In the genomic region with DNA sequence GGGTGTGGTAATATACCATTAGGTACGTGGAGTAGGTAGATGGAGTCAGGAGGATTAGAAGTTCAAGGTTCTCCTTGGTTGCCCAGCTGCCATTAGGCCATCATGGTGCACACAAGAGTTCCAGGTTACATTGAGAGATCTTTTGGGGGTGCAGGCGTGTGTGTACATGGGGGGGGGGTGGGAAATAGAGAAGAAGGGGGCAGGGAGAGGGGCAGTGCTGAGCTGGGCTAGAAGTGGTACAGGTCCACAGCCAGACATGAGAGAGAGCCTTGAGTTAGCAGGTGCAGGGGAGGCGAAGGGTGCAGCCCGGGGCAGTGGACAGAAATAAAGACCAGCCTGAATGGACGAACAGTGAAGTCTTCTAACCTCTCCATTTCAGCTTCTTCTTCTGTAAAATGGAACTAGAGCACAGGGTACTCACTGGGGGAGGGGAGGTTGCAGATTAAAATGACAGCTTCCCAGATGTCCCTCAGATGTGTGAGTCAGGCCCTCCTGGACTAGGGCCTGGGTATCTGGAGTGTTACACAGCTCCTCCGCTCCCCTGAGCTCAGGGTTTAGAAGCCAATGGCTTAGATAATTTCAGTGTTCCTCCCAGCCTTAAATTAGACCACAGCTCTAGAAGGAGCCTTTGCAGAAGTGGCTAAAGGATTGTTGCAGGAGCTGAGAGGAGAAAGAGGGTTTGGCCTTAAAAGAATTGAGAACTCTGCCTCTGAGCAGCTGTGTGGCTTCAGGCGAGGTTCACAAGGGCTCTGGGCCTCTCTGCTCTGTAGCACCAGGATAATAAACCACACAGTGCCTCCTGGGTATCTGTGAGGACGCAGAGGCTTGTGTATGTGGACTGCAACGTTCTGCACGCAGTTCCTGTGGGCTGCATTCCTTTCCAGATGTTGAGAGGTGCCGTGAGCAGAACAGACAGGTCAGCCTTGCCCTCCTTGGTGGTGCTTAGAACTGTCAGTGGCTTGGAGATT, we compare ENCODE assay signal across 9 mouse cellular contexts. TPM values are rescaled to one million over a fixed set of nuclear protein-coding genes. Genes with fewer than 3 reads are reported as not detected.
DNase-seq lines count a peak whose midpoint lies in the region; ATAC-seq and TF ChIP-seq lines count a peak whose summit lies in the region.
"Had no signal": no experiment of that assay in that cellular context is flagged by ENCODE, and none has a peak within 500 bp of the region (broad histone marks: within the 10 kb centered on the region; RNA-seq: fewer than 3 reads in every experiment).

No protein-coding gene starts in this region.

- no peak for ATAC-seq in midbrain, embryonic 12.5 days (ENCODE audit: low FRiP score, low read depth)
- ATAC-seq in midbrain, embryonic 16.5 days: no peak
- ATAC-seq in limb, embryonic 11.5 days (ENCODE audit: insufficient number of reproducible peaks, low FRiP score, low TSS enrichment, low read depth): no peak

- H3K9me3 ChIP-seq in midbrain, embryonic 12.5 days: no peaks in the 10 kb centered on the region
- H3K9me3 ChIP-seq in midbrain, embryonic 16.5 days (replicated peaks; ENCODE audit: control insufficient read depth, low read length, poor library complexity, severe bottlenecking): no peaks in the 10 kb centered on the region
- no peaks in the 10 kb centered on the region for H3K9me3 ChIP-seq in limb, embryonic 11.5 days (ENCODE audit: control insufficient read depth, low read length)
- H3K9me3 ChIP-seq: hindbrain, embryonic 15.5 days had no signal

- H3K9ac ChIP-seq in midbrain, embryonic 12.5 days (replicated peaks): no peak overlapping the region
- H3K9ac ChIP-seq in midbrain, embryonic 16.5 days (ENCODE audit: low read depth, low read length): no peak overlapping the region
- no peak overlapping the region for H3K9ac ChIP-seq in limb, embryonic 11.5 days (ENCODE audit: low read length)
- H3K9ac ChIP-seq: hindbrain, embryonic 15.5 days had no signal

- no peak for TF ChIP-seq CTCF in gastrocnemius, adult 2 months (IDR thresholded peaks at IDR 0.05)

- no peaks in the 10 kb centered on the region for H3K27me3 ChIP-seq in midbrain, embryonic 12.5 days
- H3K27me3 ChIP-seq in midbrain, embryonic 16.5 days (ENCODE audit: control insufficient read depth, insufficient read depth, low read depth, low read length): no peaks in the 10 kb centered on the region
- H3K27me3 ChIP-seq in limb, embryonic 11.5 days (ENCODE audit: control insufficient read depth, insufficient read depth, low read length): no peaks in the 10 kb centered on the region
- H3K27me3 ChIP-seq: hindbrain, embryonic 15.5 days had no signal

- peaks cover 28% of the 10 kb centered on the region for H3K4me1 ChIP-seq in midbrain, embryonic 12.5 days
- H3K4me1 ChIP-seq in midbrain, embryonic 16.5 days (ENCODE audit: control insufficient read depth, insufficient read depth, low read length): peaks cover 10% of the 10 kb centered on the region
- peaks cover 36% of the 10 kb centered on the region for H3K4me1 ChIP-seq in limb, embryonic 11.5 days (ENCODE audit: control insufficient read depth, insufficient read depth, low read length)

- H3K36me3 ChIP-seq in midbrain, embryonic 12.5 days: peaks cover 39% of the 10 kb centered on the region
- H3K36me3 ChIP-seq in midbrain, embryonic 16.5 days (ENCODE audit: control insufficient read depth, insufficient read depth, low read length): peaks cover 33% of the 10 kb centered on the region
- H3K36me3 ChIP-seq in limb, embryonic 11.5 days (ENCODE audit: control insufficient read depth, insufficient read depth, low read length): peaks cover 37% of the 10 kb centered on the region

- peak overlapping the region; percentile 94 for H3K27ac ChIP-seq in gastrocnemius, adult 2 months
- H3K27ac ChIP-seq in midbrain, embryonic 12.5 days (replicated peaks): 0 out of 2 replicates have a peak overlapping the region, but pooled peaks have one; percentile 5
- no peak overlapping the region for H3K27ac ChIP-seq in midbrain, embryonic 16.5 days (ENCODE audit: low read length)
- 0 out of 2 replicates have a peak overlapping the region, but pooled peaks have one; percentile 14 for H3K27ac ChIP-seq in limb, embryonic 11.5 days (replicated peaks; ENCODE audit: low read depth, low read length)

- intact Hi-C loops in gastrocnemius, adult 2 months (cut with DNase I): no loop called here

- peak; percentile 58 for DNase-seq in gastrocnemius, adult 2 months
- DNase-seq in gastrocnemius, adult 8-10 months (ENCODE audit: low spot score in 2 of 2): no peak
- no peak for DNase-seq in limb, embryonic 11.5 days (ENCODE audit: low spot score)
- peak; percentile 67 for DNase-seq in skeletal muscle tissue, adult 2 months (ENCODE audit: low read depth, low spot score)
- DNase-seq in right cerebral cortex, postnatal 36 days (ENCODE audit: low spot score in 2 of 2): no peak
- DNase-seq in cerebellum, adult 8-10 months: no peak

- H3K4me2 ChIP-seq in midbrain, embryonic 12.5 days (replicated peaks): no peak overlapping the region
- H3K4me2 ChIP-seq in midbrain, embryonic 16.5 days (ENCODE audit: low read length): no peak overlapping the region
- no peak overlapping the region for H3K4me2 ChIP-seq in limb, embryonic 11.5 days (ENCODE audit: low read depth, severe bottlenecking)
- H3K4me2 ChIP-seq: hindbrain, embryonic 15.5 days had no signal

- H3K4me3 ChIP-seq in gastrocnemius, adult 2 months: no peak overlapping the region
- no peak overlapping the region for H3K4me3 ChIP-seq in midbrain, embryonic 12.5 days
- no peak overlapping the region for H3K4me3 ChIP-seq in midbrain, embryonic 16.5 days (ENCODE audit: low read depth, low read length)
- H3K4me3 ChIP-seq in limb, embryonic 11.5 days (ENCODE audit: low read depth, low read length): no peak overlapping the region
- H3K4me3 ChIP-seq: hindbrain, embryonic 15.5 days had no signal

- WGBS in midbrain, embryonic 12.5 days: 80% methylated on average over 11 of the region's 11 CpGs
- WGBS in midbrain, embryonic 16.5 days: 81% methylated on average over 11 of the region's 11 CpGs
- WGBS in limb, embryonic 11.5 days: 53% methylated on average over 11 of the region's 11 CpGs

RNA-seq across cellular contexts. Expression of gene Ahdc1, which starts 47.7 kb away (rescaled TPM):
- total RNA-seq in gastrocnemius, adult 2 months (2021): 10 to 100 TPM; 30.2 to 55.1 TPM
- total RNA-seq in gastrocnemius, adult 8-10 months (2022): 10 to 100 TPM; 26.3 to 32.9 (median 28.9) TPM
- 8.9 and 9.1 TPM in 2 replicates for polyA plus RNA-seq in midbrain, embryonic 12.5 days (2016; fragmentation: Nextera tagmentation; extraction: Ambion mirVana)
- 11.2 and 12.5 TPM in 2 replicates for polyA plus RNA-seq in midbrain, embryonic 16.5 days (2015; fragmentation: Nextera tagmentation; extraction: Ambion mirVana)
- polyA plus RNA-seq in limb, embryonic 11.5 days (2014; fragmentation: Nextera tagmentation; extraction: Ambion mirVana): 10.2 and 10.5 TPM in 2 replicates

Comparison
In these comparisons a context has a peak if more than half of its experiments do, and no peak if none do; other contexts are left out.
1. DNase-seq: peak in gastrocnemius, adult 2 months (single experiment) and skeletal muscle tissue, adult 2 months (single experiment); none in gastrocnemius, adult 8-10 months (0 of 2), limb, embryonic 11.5 days (single experiment), right cerebral cortex, postnatal 36 days (0 of 2) and cerebellum, adult 8-10 months (single experiment).